Mouse (Mus musculus): ENCODE measurements around the gene Fyn.

Gene Fyn

DNA sequence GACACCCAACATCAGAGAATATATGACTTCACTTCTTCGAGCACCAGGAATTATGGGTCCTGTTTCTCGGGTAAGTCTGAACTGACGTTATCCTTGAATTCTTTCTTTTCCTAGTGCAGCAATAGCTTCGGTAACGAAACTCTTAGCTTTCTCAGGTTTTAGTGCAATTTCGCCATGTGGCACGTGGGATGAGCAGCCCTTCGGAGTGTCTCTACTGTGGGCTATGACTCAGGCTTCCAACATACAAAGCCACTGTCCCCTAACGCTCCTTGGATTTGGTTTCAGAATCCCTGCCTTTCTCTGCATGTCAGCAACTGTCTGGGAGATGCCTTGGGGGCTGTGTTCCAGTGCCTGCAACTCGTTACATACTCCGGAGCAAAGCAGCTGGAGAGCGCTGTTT, 215.1 kb downstream of the Fyn start:
- no peak for DNase-seq

DNA sequence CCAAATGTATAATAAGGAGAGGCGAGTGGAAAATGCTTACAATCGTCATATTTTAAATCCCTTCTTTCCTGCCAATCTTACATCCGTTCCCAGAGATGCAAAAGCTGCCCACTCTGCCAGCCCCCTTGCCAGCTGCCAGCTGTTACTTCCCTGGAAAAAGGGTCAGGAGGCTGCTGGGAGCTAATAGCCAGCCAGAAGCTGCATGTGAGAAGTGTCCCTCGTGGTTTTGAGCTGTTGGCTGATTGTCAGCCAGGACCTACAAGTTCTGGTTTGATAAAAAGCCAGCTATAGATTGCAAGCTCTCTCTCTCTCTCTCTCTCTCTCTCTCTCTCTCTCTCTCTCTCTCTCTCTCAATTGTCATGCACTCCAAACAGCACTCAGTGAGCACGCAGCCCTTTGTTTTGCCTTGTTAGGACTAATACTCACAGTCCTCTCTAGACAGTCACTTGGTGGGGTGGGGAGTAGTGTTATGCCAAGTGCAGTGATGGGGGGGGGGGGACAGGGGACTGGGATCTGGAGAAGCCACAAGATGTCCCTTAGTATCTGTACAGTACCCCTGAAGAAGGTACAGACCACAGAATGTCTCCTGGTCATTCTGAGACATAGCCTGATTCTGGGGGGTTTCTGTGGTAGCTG, 218.8 kb downstream of the Fyn start:
- DNase-seq, result no peak

DNA sequence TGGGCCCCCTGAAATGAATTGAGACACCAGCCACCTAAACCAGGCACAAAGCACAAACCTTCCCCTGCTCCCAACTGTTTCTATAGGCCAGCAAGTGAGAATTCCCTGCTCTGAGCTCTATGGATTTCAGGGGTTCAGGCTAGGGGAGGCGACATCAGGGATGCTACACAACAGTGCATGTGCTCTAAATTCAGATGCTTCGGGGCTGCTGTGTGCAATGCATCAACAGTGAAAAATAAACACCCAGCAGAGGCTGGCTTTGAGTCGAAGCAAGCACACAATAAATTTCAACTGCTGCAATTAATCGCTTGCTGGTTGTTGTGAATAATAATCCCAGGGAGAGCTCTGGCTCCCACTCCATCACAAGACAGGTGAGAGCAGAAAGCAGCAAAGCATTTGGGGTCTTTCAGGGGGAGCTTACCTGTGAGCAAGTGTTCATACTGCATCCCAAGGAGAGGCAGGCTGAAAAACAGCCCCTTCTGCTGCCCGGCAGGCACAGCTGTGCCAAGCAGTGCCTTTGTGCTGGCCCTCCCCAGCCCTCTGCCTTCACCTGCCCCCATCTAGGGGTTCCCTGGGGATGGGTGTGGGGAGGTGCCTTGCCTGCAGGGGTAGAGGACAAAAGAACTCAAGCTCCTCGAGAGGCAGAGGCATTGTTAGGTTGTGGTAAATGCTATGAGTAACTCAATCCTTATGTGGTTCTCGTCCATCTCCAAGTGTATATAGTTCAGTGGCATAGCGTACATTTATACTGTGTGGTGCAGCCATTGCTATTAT, 219.5 kb downstream of the Fyn start:
- DNase-seq, result no peak

DNA sequence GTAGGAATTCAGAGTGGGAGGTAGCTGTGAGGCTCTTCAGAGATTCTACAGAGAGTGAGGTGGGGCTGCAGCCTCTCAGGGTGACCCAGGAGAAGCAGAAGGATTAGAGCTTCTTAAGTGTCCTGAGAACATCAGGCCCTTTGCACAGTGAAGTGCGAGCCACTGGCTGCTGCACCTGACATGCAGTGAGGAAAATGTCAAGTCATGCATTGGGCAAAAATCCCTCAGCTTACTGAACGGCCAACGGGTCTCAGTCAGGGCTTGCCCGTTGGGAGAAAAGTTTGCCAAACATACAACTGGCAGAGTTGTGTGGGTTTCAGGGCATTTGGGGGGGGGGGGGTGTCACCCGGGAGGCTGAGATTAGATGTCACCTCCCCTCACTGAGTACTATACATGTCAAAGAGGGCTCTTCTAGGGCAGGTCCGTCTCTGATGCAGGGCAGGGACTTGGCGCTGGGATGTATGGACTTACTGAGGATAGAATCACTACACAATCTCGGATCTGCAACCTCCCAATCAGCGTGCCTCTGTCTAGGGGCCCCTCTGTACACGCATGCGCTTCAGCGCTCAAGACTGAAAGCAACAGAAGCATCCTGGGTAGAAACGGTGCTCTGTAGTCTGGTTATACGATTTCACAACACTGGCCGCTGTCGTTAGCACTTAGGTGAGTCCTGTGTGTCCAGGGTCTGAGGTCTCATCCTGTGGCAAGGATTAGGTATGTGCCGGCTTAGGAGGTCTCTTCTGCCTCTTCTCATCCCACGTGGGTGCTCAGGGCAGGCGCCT, 221.3 kb downstream of the Fyn start:
- no peak for DNase-seq

DNA sequence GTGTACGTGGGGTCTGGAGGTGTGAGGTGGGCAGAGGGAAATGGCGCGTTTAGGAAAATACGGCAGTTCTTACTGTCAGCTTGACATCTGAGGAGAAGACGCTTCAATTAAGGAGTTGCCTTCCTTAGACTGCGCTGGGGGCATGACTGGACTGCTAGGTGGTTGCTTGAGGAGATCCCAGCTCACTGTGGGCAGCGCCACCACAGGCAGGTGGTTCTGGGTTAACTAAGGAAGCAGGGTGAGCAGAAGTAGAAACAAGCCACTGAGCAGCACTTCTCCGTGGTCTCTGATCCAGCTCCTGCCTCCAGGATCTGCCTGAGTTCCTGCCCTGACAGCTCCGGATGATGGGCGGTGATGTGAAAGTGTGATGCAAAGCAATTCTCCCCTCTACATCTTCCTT, 222.0 kb downstream of the Fyn start:
- DNase-seq, result no peak

DNA sequence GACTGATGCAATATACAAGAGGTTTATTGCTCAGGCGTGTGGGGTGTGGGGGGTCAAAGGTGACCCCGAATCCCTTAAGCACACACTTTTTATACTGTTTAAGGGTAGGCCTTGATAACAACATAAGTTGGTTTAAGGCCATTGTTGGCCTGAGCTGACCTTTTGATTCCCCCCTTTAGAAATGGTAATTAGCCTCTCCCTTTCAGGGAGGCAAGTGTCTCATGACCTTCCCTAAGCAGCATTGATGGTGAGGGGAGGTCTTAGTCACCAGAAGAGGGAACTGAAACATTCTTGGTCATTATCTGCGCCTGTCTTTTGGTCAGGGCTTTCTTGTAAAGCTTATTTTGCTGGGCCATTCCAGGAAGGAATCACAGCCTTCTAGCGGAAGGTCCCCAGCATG, 223.8 kb downstream of the Fyn start:
- no peak for DNase-seq

DNA sequence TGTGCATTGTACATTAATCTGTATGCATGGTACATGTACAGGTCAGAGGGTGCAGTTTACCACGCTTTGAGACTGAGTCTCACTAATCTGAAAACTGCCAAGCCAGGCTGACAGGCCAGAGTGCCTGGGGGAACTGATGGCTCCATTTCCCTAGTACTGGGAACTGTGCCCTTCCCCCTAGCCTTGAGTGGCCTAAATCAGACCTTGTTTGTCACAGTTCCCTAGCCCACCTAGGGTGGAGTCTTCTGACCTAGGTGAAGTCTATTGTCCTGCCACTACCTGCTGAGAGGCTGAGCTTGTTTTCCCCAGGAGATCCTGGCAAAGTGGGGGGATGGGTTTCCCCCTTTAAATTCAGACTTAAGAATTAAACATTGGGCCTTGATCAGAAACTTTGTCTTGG, 226.1 kb downstream of the Fyn start:
- no peak for DNase-seq

DNA sequence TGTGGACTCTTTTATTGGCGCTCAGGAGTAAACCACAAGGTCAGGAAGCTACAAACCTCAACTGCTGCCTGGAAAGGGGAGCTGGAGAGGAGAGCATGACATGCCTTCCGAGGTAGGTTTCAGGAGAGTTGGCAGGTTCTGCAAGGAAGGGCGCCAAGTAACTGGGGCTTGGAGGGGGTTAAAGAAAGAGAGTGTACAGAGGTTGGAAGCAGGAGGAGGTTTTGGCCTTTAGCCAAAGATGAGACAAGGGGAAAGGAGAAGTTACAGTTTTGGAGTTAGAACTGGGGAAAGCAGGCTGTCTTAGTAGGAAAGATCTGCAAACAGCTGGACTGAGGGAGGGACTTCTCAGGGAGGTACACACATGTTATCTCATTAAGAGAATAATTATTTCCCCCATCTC, 227.2 kb downstream of the Fyn start:
- no peak for DNase-seq

DNA sequence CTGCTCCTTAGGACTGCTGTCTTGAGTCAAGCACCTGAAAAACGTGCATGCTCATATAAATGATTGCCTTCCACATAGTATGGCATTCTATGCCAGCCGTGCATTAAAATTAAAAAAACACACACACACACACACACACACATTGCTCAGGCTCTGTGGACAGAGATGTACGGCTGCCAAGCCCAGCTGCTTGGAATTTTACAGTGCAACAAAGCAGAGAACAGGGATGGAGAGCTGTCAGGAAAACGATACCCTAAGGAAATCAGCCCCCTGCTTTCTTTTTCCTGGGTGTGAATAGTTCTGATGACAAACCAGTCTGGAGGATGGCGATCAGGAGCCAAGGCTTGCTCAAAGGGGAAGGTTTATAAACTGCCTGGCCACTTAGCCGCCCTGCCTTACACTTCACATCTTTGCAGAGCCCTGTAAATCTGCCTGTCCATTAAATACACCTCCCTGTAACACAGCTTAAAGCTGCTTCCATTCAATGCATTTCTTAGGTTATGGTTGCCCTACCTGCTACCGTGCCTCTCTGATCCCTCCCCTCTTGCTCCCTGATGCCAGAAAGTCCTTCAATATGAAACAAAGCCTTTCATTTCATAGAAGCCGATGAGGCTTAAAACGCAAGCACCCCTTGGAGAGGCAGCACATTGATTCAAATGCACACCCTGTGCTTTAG, 228.6 kb downstream of the Fyn start:
- no peak for DNase-seq

DNA sequence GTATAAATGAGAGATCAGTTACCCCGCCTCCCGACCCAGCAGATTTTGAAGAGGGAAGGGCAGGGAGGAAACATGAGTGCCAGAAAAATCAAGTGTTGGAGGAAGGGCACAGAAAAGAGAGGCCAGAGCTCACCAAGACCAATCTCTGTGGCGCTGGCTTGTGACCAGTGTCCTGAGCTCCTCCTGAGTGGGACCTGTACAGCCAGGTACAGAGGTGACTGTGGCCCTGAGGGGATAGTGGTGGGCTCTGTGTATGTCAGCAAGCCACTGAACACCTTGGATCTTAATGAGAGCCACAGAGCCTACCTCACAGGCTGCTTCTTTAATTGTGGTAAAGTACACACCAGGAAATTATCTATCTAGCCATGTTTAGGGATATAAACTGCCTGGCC, 229.1 kb downstream of the Fyn start:
- no peak for DNase-seq

DNA sequence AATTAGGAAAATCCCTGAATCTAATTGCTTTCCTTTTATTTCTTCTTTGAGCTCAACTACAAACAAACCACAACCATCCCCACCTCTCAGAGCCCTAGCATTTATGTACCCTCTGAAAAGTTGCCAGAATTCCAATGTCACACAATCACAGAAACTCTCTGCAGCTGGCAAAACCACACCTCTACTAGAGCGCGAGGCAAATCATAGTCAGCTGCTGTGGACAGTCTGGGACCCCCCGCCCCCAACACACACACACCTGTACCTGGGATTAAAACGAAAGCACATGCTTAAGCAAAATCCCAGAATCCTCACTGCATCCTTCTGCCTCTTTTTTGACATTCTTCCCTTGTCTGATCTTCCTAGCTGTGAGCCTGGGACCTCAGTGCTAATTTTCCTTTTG, 230.9 kb downstream of the Fyn start:
- DNase-seq, result no peak

DNA sequence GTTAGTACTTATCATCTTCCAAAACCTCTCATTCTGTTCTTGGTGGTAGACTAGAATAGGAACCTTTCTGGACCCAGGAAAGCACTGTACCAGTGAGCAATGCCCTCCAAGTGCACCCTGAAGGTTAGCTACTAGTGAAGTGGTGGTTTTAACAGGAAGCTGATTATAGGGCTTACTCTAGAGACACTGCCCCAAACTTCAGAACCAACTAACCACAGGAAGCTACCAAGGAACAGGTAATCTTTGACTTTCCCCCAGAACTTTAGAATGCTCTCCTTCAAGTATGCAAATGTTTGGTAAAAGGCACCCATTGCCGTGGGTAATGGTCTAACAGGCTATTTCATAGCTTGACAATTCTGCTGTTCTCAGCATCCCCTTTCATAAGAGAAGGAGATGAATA, 231.5 kb downstream of the Fyn start:
- DNase-seq, result no peak

DNA sequence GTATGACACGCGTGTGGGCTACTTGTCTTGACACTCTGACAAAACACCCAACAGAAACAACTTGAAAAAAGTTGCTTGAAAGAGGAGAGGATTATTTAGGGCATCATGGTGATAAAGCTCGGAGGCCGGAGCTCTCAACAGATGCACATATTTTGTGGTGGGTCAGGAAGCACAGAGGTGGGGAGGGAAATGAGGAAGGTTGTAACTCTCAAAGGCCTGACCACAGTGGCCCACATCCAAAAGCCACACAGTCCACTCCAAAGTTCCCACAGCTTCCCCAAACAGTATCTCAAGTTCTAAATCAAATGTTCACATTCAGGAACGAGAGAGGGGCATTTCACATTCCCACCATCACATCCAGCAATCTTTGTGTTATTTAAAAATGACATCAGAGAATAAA, 232.4 kb downstream of the Fyn start:
- DNase-seq, result no peak

DNA sequence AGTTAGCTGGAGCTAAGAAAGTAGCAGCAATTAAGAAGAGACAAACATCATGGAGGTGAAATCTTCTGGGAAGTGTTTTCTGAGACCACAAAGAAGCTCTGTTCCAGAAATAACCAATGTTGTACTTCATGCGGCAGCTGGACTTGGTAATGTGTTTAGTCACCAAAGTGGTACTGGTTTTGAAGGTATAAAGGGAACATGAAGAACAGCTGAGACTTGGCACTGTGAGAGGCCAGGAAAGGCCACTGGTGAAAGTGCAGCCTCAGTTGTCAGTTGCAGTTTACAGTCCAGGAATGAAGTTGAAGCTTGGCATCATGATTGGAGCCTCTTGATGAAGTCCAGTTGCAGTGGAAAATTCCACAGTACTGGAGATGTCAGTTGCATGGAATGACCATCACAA, 237.8 kb downstream of the Fyn start:
- DNase-seq, result no peak

DNA sequence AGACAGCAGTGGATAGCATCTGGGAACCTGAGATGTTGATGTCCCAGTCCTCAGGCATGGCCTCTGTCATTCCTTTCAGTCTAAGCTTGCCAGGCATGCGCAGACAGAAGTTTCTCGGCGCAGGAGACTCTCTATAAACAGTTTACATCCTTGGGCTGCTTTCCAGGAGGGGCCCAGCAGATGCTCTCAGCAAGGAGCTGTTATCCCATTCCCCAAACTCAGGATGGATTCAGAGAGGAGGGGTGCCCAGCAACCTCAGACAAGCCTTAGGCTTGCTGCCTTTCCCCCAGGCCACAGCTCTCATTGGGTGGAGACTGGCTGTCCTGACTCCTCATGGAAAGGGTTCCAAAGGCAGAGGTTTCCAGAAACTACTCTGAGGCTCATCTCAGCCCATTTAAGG, 242.6 kb downstream of the Fyn start:
- DNase-seq, result no peak

DNA sequence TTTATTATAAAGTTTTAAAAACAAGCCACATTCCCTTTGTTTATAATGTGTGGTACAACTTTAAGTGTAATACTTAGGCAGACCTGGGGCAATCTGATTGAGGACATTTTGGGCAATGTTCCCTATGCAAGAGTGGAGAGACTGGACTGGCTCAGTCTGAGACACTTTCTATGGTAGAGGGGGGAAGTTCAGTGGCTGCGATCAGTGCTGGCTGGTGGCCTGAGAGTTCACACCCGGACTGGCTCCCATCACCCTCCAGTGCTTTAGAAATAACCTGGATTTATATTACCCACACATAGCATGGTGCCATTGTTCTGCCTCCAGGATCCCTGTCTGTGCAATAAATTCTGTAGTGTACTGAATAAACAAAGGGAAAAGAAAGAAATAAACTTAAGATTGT, 243.5 kb downstream of the Fyn start:
- DNase-seq, result no peak

DNA sequence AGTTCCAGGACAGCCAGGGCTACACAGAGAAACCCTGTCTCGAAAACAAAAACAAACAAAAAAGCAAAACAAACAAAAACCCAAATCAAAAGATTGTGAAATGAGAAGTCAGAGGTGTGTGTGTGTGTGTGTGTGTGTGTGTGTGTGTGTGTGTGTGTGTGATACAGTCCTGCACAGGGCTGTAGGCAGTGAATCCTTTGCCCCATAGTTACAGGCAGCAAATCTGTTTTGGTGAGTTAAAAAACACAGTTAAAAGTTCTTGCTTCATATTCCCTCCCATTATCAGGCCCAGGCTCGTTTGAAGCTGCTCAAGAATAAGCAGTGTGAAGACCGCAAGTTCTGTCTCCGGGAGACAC, 244.0 kb downstream of the Fyn start, which contains the start of gene Traf3ip2:
Gene Traf3ip2, plus strand, starts transcription at position 302 of the 356 bp plus-strand sequence.
- no peak for DNase-seq

DNA sequence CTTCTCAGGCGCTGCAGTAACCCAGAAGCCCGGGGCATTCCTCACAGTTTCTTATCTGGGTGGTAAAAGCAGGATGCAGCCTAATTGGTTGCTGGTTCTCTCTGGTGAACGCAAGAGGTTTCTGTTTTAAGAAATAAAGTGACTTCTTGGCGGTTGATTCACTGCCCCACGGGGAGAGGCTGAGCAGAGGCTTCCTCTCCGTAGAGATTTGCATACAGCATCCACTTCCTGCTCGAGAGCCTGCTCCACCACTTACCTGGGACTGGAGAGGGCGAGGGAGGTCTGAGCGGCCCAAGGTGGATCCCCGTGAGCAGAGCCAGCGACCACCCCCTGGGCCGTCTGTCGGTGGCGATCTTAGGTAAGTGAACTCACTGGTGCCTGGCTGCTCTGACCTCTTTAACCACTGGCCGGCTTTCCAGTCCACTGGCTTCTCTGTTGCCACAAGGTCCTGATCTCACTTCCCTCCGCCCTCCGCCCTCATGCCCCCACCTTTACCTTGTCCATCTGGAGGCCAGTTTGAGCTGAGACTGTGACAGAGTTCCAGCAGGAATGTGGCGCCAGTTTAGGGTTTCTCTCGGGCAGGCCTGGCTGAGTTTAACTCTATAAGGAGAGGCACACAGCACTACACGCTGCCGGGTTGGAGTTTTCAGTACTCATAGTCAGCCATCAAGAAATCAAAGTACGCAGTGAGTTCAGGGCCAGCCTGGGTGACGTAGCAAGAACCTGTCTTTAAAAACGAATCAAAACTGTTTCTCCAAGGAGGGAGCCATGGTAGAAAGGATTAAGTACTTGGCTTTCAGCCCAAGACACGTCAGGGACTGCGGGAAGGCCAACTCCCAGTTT, 244.6 kb downstream of the Fyn start:
- DNase-seq, result peak; percentile 67

DNA sequence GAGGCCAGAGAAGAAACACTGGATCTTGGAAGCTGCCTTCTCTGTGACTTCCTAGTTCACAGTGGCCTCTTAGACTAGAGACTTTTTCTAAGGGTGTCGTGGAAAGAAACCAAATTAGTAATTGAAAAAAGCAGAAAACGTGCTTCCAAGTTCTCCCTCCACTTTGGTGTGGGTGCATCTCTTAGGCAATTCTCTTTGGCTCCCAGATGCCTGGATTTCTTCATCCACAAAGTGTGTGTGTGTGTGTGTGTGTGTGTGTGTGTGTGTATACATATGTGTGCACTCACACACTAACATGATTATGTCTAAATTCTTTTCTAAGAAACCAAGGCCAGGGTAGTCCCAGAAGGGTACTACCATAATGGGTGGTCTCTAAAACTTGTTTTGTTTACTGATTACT, 245.3 kb downstream of the Fyn start:
- no peak for DNase-seq

DNA sequence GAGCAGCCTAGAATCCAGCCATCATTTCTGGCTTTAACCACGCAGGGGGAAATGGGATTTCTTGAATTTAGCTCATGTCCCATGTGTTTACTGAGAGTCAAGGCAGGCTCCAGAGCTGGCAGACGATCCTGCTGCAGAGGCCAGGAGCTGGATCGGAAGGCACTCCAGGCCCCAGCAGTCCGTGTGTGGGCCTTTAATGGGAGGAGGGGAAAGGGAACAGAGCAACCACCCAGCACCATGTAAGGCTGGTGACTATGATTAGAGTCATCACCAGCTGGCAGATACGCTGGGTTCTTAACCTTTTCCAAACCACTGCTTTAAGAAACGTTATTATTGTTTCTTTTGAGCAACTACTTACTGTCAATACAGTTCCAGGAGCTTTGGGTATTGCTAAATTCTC, 246.0 kb downstream of the Fyn start:
- no peak for DNase-seq

Data from thymus, postnatal 14 days (tissue).